Mouse (Mus musculus) induced T-regulatory cell, adult 2 months (primary cell): Measurements from ENCODE around the gene Nectin2.

Source experiments
- DNase-seq: peaks from one replicate; pipeline ENCODE4 v3.0.0-alpha.2; 2012; ENCODE audit warnings: low read depth

The Nectin2 gene

GRCm38 (mm10) chr7:19769434-19770374 is 19.4 kb upstream of the Nectin2 start:
- DNase-seq: peak; percentile 50

- no peak for DNase-seq
These were observed 18.7 kb upstream of the Nectin2 start for GRCm38 (mm10) chr7:19769001-19769400.

- DNase-seq: no peak
These were observed 18.0 kb upstream of the Nectin2 start for GRCm38 (mm10) chr7:19768251-19768650.

- no peak for DNase-seq
These were observed 14.3 kb upstream of the Nectin2 start for GRCm38 (mm10) chr7:19764581-19764980.

- DNase-seq: no peak
These were observed 13.7 kb upstream of the Nectin2 start for GRCm38 (mm10) chr7:19763829-19764477.

GRCm38 (mm10) chr7:19762283-19762682 is 12.0 kb upstream of the Nectin2 start:
- DNase-seq: no peak

- no peak for DNase-seq
These were observed 9.7 kb upstream of the Nectin2 start for GRCm38 (mm10) chr7:19760021-19760420.

- no peak for DNase-seq
These were observed 8.3 kb upstream of the Nectin2 start for GRCm38 (mm10) chr7:19758623-19759022.

- DNase-seq: no peak
These were observed 5.8 kb upstream of the Nectin2 start for GRCm38 (mm10) chr7:19755851-19756786.

GRCm38 (mm10) chr7:19755008-19755407 is 4.7 kb upstream of the Nectin2 start:
- no peak for DNase-seq

GRCm38 (mm10) chr7:19754065-19754464 is 3.8 kb upstream of the Nectin2 start:
- DNase-seq: no peak

GRCm38 (mm10) chr7:19753587-19753986 is 3.3 kb upstream of the Nectin2 start:
- DNase-seq: no peak

GRCm38 (mm10) chr7:19752652-19753051 is 2.4 kb upstream of the Nectin2 start:
- no peak for DNase-seq

- DNase-seq: no peak
These were observed 744 bp upstream of the Nectin2 start for GRCm38 (mm10) chr7:19751070-19751383.

- peak; percentile 90 for DNase-seq
These were observed 680 bp downstream of the Nectin2 start for GRCm38 (mm10) chr7:19749389-19750216.

- DNase-seq: peak; percentile 56
These were observed 1.8 kb downstream of the Nectin2 start for GRCm38 (mm10) chr7:19748219-19749195.

GRCm38 (mm10) chr7:19747420-19748218 is 2.7 kb downstream of the Nectin2 start:
- DNase-seq: no peak

GRCm38 (mm10) chr7:19746426-19747201 is 3.7 kb downstream of the Nectin2 start:
- DNase-seq: no peak
